Mouse (Mus musculus) large intestine, adult 2 months (tissue): ENCODE measurements at regions not wholly inside any gene's neighbourhood (a gene's known extent, or its start where the extent isn't known, plus 50 kb on each side); places are given as distances from the start of the nearest gene placed in this dataset.

Experiments used
- DNase-seq: peaks from one replicate; pipeline ENCODE4 v3.0.0-alpha.2; 2012; ENCODE audit warnings: low read depth, low spot score
- WGBS: fragments of 180-500 bp; shearing (Covaris S2); methylation state at CpG from one replicate; pipeline ENCODE4 v1.1.7; 2018; 5-methylcytosine and 5-hydroxymethylcytosine counted together

- DNase-seq = no peak
- 65% methylated on average over 5 of the region's 5 CpGs for WGBS
These were observed 134.1 kb upstream of the Gm6657 start for GRCm38 (mm10) chr12:78059965-78060364.

- DNase-seq = no peak
- 86% methylated on average over 6 of the region's 6 CpGs for WGBS
These were observed 128.0 kb upstream of the Gm6657 start for GRCm38 (mm10) chr12:78066024-78066423.

GRCm38 (mm10) chr12:78072935-78073334 is 121.1 kb upstream of the Gm6657 start:
- 88% methylated on average over 9 of the region's 9 CpGs for WGBS
- no peak for DNase-seq

- WGBS = 89% methylated on average over 8 of the region's 8 CpGs
- DNase-seq = no peak
These were observed 119.7 kb upstream of the Gm6657 start for GRCm38 (mm10) chr12:78074290-78074802.

GRCm38 (mm10) chr12:78077285-78077684 is 116.8 kb upstream of the Gm6657 start:
- 41% methylated on average over 5 of the region's 5 CpGs for WGBS
- DNase-seq = no peak

- 43% methylated on average over 1 of the region's 1 CpGs for WGBS
- no peak for DNase-seq
These were observed 111.9 kb upstream of the Gm6657 start for GRCm38 (mm10) chr12:78082163-78082562.

- no peak for DNase-seq
- WGBS = 68% methylated on average over 5 of the region's 5 CpGs
These were observed 108.0 kb upstream of the Gm6657 start for GRCm38 (mm10) chr12:78086016-78086415.

- DNase-seq = no peak
- WGBS = 26% methylated on average over 1 of the region's 1 CpGs
These were observed 106.1 kb upstream of the Gm6657 start for GRCm38 (mm10) chr12:78087921-78088320.

GRCm38 (mm10) chr12:78094471-78094870 is 99.6 kb upstream of the Gm6657 start:
- no peak for DNase-seq
- WGBS = 51% methylated on average over 4 of the region's 4 CpGs

- 52% methylated on average over 2 of the region's 2 CpGs for WGBS
These were observed 98.7 kb upstream of the Gm6657 start for GRCm38 (mm10) chr12:78095352-78095751.

GRCm38 (mm10) chr12:78095916-78096315 is 98.1 kb upstream of the Gm6657 start:
- DNase-seq = no peak
- WGBS = 88% methylated on average over 2 of the region's 2 CpGs

More at GRCm38 (mm10) chr12:78095352-78095751, 98.7 kb upstream of the Gm6657 start:
- no peak for DNase-seq

GRCm38 (mm10) chr12:78097119-78097518 is 96.9 kb upstream of the Gm6657 start:
- 30% methylated on average over 1 of the region's 1 CpGs for WGBS
- no peak for DNase-seq

- no peak for DNase-seq
- WGBS = 62% methylated on average over 2 of the region's 2 CpGs
These were observed 96.3 kb upstream of the Gm6657 start for GRCm38 (mm10) chr12:78097692-78098091.

- DNase-seq = no peak
- 61% methylated on average over 9 of the region's 9 CpGs for WGBS
These were observed 95.3 kb upstream of the Gm6657 start for GRCm38 (mm10) chr12:78098765-78099194.

GRCm38 (mm10) chr12:78099761-78100160 is 94.3 kb upstream of the Gm6657 start:
- 69% methylated on average over 4 of the region's 4 CpGs for WGBS
- DNase-seq = no peak

GRCm38 (mm10) chr12:78100756-78101155 is 93.3 kb upstream of the Gm6657 start:
- DNase-seq = no peak
- 85% methylated on average over 3 of the region's 3 CpGs for WGBS

- WGBS = 10% methylated on average over 1 of the region's 1 CpGs
- DNase-seq = no peak
These were observed 84.1 kb upstream of the Gm6657 start for GRCm38 (mm10) chr12:78109931-78110330.

- no peak for DNase-seq
- 33% methylated on average over 1 of the region's 1 CpGs for WGBS
These were observed 75.9 kb upstream of the Gm6657 start for GRCm38 (mm10) chr12:78118131-78118530.

- WGBS = 26% methylated on average over 2 of the region's 2 CpGs
- no peak for DNase-seq
These were observed 74.8 kb upstream of the Gm6657 start for GRCm38 (mm10) chr12:78119246-78119645.

- DNase-seq = no peak
- 25% methylated on average over 5 of the region's 5 CpGs for WGBS
These were observed 74.2 kb upstream of the Gm6657 start for GRCm38 (mm10) chr12:78119855-78120254.

GRCm38 (mm10) chr12:78129130-78129845 is 64.8 kb upstream of the Gm6657 start:
- 70% methylated on average over 5 of the region's 5 CpGs for WGBS

More at GRCm38 (mm10) chr12:78129130-78129845, 64.8 kb upstream of the Gm6657 start:
- DNase-seq = no peak
